Mouse (Mus musculus): ENCODE data around the gene Bcl2l13. TPM values are rescaled to one million over a fixed set of nuclear protein-coding genes. Genes with fewer than 3 reads are reported as not detected.

The Bcl2l13 gene
- total RNA-seq, 2 experiments from 2014 or later, result 45.1 to 52.0 TPM

DNA sequence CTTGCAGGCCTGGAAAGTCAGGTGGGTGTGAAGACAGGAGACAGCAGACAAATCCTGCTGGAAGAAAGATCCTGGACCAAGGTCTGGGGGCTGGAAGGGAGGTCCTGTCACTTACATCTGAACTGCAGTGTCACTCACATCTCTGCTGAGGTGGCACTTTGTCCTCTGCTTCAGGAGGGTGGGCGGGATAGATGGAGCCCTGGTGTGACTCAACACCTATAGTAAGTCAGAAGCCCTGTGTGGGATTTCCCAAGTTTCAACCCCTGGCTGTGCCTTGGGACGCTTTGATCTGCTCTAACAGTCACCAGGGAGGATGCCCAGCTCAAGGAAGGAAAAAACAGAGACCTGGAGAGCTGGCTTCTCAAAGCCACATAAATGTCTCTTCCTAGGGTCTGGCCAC lies 90.9 kb downstream of the Bcl2l13 start:
- no peak for DNase-seq (ENCODE audit: low spot score in 2 of 2)

DNA sequence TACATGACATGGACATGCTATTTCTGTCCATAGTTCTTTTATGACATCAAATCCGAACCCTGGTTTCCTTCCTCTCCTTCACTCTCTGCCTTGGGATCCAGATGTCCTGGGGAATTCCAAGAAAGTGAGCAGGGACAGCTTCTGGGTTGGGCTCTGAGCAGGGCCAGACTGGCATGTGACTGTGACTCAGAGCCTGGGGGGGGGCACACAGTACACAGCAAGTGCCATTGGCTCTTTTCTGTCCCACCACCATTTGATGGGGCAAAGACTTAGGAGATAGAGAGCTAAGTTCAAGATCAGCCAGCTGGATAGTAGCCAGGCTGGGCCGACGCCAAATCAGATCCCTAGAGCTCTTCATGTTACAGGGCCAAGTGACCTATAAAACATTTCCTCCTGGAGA lies 91.8 kb downstream of the Bcl2l13 start:
- no peak for DNase-seq (ENCODE audit: low spot score in 2 of 2)

DNA sequence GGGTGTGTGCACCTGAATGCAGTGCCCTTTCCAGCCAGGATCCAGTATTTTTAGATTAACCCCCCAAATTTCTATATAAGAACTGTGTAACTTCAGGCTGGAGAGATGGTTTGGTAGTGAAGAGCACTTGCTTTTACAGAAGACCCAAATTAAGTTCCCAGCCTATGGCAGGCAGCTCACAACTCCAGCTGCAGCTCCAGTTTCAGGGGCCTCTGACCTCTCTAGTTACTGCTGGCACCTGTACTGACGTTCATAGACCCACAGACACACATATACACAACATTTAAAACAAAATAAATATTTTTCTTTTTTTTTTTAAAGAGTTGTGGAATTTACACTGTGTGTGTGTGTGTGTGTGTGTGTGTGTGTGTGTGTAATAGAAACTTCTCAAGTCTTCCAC lies 93.4 kb downstream of the Bcl2l13 start:
- no peak for DNase-seq (ENCODE audit: low spot score in 2 of 2)

DNA sequence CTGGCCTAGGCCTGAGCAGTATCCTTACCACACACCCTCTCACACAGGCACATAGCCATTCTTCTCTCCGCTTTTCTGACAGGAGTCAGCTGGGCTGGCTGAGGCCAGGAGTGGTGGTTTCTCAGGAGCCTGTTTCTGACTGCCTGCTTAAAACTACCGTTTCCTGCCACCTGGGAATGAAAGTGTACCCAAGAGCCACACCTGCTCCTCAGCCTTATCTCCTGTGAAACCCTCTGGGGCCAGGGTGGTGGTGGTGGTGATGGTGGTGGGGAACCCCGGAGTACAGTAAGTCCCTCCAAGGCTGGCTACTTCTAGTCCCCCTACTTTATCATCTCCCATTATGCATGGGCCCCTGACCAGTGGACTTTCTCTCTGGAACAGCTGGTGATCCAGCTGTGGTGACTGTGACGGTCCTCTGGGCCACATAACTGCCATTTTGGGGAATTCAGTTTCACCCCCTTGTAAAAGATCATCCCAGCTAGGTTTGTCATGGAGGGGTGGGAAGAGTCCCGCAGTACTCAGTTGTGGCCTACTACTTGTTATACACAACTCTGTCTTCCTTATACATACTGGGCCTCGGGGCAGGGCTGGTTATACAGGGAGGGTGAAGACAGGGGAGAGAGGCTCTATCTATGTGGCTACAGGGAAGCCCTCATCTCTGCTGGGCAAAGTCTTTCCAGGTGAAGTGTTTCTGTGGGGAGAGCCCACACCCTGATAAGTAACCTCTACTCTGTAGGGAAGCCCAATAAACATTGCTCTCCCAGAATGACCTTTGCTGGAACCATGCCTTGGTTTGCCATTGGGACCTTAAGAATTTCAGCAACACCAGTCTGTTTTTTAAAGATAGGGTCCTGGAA lies 94.7 kb downstream of the Bcl2l13 start:
- DNase-seq (ENCODE audit: low spot score in 2 of 2), result no peak

GRCm38 (mm10) chr6:120932597-120932996 lies 96.6 kb downstream of the Bcl2l13 start:
- DNase-seq (ENCODE audit: low spot score in 2 of 2), result no peak

DNA sequence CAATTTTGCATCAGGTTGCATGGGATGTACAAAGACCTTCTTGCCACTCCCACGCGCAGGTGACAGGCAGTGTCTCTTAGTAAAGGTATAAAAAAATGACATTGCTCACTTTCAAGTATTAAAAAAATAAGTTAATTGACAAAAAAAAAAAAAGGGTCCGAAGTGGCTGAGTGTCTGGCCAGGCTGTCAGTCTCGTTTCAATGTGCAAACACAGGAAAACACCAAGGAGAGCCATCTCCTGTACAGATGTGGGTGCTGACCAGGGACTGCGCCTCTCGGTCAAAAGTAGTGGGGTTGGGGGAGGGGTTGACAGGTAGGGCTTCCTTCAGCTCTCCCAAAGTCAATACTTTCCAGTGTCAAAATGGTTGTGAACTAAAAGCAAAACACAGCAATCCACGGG lies 97.7 kb downstream of the Bcl2l13 start:
- DNase-seq (ENCODE audit: low spot score in 2 of 2), result no peak

GRCm38 (mm10) chr6:120934176-120934575 lies 98.2 kb downstream of the Bcl2l13 start:
- DNase-seq (ENCODE audit: low spot score in 2 of 2), result no peak

DNA sequence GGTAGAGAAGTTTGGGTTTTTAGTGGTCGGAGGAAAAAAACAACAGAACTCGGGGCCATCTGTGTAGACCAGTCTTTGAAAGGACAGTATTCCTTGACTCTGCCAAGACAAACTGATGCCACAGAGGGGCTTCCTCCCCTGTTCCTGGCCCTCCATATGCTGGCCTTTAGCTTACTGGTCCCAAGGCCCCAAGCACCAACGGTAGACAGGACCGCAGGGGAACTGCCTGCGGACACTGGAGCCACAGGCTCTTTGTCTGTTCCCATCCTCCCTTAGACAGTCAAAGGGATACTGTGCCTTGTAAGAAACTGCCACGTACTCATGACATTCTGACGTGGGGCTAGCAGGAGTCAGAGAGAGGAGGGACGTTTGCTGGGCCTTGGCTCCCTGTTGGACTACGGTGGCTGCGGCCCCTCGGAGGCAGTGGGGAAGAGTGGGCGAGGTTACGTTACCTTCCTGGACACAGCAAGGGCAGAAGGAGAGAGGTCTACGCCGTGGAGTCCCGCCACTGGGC lies 101.1 kb downstream of the Bcl2l13 start:
- no peak for DNase-seq (ENCODE audit: low spot score in 2 of 2)

DNA sequence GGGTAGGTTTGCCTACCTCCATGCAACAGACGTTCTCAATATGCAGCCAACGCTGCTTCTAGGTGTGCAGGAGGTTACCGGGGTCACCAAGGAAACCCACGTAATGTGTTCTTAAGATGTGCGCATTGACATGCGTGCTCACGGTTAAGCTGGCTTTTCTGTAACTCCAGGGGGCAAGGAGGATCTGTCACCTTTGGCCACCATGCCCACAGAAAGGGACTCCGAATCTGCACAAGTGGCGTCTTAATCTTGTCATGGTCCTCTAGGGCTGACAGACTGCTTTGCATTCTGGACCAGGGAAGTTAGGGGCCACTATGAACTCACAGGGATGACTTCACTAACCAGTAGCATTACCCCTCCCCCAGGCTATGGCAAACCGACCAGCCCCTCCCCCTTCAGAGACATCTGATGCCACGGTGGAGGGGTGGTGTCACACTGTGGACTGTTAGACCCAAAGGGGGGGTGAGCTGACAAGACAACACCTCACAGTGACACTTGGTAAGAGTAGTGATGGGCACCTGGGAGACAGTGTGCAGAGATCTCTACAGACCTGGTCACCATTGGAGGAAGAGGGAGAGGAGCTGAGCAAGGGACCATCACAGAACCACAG lies 102.1 kb downstream of the Bcl2l13 start:
- DNase-seq (ENCODE audit: low spot score in 2 of 2), result no peak

DNA sequence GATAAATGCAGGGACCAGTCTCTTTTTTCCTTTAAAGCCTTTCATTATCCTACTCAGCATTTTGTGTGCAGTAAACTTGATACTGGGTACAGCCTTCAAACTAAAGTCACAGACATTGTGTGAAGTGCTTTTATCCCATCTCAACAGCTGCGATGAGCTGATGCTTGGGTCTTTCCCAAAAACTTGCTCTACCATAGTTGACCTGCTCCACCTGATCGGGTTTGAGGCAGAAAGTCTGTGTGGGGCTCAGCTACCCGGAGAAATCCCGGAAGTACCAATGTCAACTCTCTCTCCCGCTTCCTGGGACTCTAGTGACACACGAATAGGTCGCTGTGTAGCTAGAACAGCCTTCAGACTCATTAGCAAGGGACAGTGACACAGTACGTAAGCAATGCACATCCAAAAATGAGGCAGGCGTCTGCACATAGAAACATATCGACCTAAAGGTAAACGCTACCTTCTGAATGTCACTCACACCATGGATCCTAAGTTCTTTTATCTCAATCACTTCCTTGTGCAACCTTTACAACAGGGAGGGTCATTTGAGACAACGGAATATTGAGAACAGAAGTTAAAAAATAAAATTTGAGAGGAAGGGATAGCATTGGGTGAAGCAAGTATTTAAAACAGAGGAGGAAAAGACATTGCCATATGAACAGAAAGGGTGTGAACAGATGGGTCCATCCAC lies 102.9 kb downstream of the Bcl2l13 start:
- no peak for DNase-seq (ENCODE audit: low spot score in 2 of 2)

GRCm38 (mm10) chr6:120939783-120940182 lies 103.8 kb downstream of the Bcl2l13 start:
- no peak for DNase-seq (ENCODE audit: low spot score in 2 of 2)

DNA sequence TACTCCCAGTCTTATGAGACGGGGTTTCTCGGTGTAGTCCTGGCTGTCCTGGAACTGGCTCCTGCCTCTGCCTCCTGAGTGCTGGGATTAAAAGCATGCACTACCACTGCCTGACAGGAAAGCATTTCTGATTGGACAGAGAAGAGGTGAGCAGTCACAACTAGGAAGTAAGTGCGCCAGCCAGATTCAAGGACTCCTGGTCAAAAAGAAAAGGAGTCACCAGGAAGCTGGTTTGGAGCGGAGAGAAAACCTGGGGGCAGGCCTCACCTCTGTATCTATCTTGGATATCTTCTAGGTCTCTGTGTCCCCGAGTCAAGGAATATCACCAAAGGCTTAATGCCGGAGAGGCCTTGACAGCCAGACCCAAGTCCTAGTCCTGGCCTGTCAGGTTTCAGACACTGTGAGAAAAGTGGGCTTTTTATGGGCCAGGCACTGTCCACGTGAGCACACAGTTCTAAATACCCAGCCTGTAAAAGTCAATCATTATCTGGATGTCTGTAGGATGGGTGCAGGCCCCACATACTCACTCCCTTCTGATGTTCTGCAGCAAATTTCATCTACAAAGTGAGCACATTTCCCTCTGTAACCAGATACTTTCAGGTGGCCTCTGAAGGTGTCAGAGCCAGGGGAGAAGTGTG lies 104.6 kb downstream of the Bcl2l13 start:
- no peak for DNase-seq (ENCODE audit: low spot score in 2 of 2)

DNA sequence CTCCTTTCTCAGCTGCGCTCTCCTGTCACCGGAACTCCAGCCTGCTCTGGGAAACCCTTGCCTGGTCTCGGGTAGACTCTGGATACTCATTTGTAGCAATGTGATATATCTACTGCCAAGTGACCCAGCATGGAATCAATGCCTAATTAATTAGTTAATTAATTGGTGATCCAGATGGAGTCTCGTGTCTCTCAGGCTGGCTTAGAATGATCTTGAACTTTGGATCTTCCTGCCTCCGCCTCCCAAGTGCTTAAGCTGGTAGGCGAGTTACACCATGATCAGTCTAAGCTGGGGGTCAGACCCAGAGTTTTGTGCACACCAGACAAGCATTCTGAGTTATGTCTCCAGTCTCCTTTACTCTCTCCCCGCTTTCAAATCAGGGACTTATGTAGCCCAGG lies 105.1 kb downstream of the Bcl2l13 start:
- no peak for DNase-seq (ENCODE audit: low spot score in 2 of 2)

DNA sequence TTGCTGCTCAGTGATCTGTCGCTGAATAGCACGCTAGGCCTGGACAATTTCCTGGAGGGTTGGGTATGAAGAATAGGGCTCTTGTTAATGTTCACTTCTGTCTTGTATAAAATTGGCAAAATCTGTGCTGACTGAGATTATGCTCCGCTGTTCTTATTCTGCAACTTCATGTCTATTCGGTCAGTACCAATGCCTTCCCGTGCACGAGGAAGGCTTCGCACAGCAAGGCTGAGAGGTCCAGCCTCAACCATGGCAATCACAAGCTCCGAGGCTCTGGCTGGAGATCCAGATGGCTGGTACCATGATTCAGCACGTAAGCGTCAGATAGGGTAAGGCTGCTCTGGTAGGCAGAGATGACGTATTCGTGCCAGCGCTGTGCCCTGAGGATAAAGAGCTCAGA lies 105.6 kb downstream of the Bcl2l13 start:
- DNase-seq (ENCODE audit: low spot score in 2 of 2), result no peak

Small RNAs within 50 kb of the gene (microRNA-seq; reads per million reads assigned to microRNA genes)
- 0 reads per million in 2 experiments for gene Gm25193

Other genes starting within 250 kb of the Bcl2l13 start
- 1 to 10 TPM; 8.6 to 8.9 TPM for gene Cecr2, start 169.8 kb upstream of the Bcl2l13 start, total RNA-seq (2021)
- gene Slc25a18, start 62.6 kb upstream of the Bcl2l13 start, total RNA-seq (2021), result 10 to 100 TPM; 42.8 to 46.3 TPM
- gene Atp6v1e1, start 13.4 kb upstream of the Bcl2l13 start, total RNA-seq (2021), result 100 to 1,000 TPM; 355 to 367 TPM
- 10 to 100 TPM; 20.9 to 23.2 TPM for gene Bid, start 80.6 kb downstream of the Bcl2l13 start, total RNA-seq (2021)

Measured in layer of hippocampus, postnatal 10 days (tissue).